Mouse (Mus musculus) kidney, adult 2 months (tissue): ENCODE data around the gene Mapk8ip2. TPM values are rescaled to one million over a fixed set of nuclear protein-coding genes. Genes with fewer than 3 reads are reported as not detected.

Source experiments
- DNase-seq: peaks from one replicate; pipeline ENCODE4 v3.0.0; 2021
- H3K27ac ChIP-seq: fragments of 200-500 bp; 2 replicates; pipeline ENCODE4 v1.5.1; 2012; ENCODE audit warnings: low read depth, low read length, control low read depth, inconsistent platforms; ENCODE audit not compliant: insufficient read depth
- H3K27me3 ChIP-seq: fragments of 200-500 bp; replicated peaks from 2 replicates; pipeline ENCODE4 v1.6.1; 2012; ENCODE audit warnings: mild to moderate bottlenecking, moderate library complexity, low read length, inconsistent platforms; ENCODE audit not compliant: control insufficient read depth, insufficient read depth
- H3K36me3 ChIP-seq: fragments of 200-500 bp; 2 replicates; pipeline ENCODE4 v1.6.1; 2012; ENCODE audit warnings: mild to moderate bottlenecking, moderate library complexity, low read length, inconsistent platforms; ENCODE audit not compliant: control insufficient read depth, insufficient read depth
- H3K4me1 ChIP-seq: fragments of 200-500 bp; 2 replicates; pipeline ENCODE4 v1.6.1; 2011; ENCODE audit warnings: low read length; ENCODE audit not compliant: control insufficient read depth, insufficient read depth
- H3K4me3 ChIP-seq: fragments of 200-500 bp; 2 replicates; pipeline ENCODE4 v1.5.1; 2011; ENCODE audit warnings: mild to moderate bottlenecking, low read depth, low read length, control low read depth; ENCODE audit not compliant: insufficient read depth
- CTCF ChIP-seq: fragments of 200-500 bp; conservative IDR thresholded peaks from 2 replicates; pipeline ENCODE4 v1.5.1; 2011; ENCODE audit warnings: low read depth, mild to moderate bottlenecking, control low read depth, low read length, moderate library complexity, mixed read lengths; ENCODE audit not compliant: insufficient read depth, insufficient read length
- POLR2A ChIP-seq: fragments of 200-500 bp; IDR thresholded peaks from one replicate; pipeline ENCODE4 v1.6.1; 2011; ENCODE audit warnings: low read depth, low read length, control low read depth
- WGBS: fragments of 180-500 bp; shearing (Covaris S2); methylation state at CpG from one replicate; pipeline ENCODE4 v1.1.7; 2018; 5-methylcytosine and 5-hydroxymethylcytosine counted together
- polyA plus RNA-seq: library from polyadenylated mRNA; depleted of rRNA; stranded (reverse); fragments of >200 nt; gene quantifications from 2 replicates; pipeline ENCODE4 v1.2.3, GENCODE M21; 2012

Mapk8ip2 gene
- polyA plus RNA-seq, 1 experiment, result 0.59 TPM

- DNase-seq, result peak; percentile 45
- peak overlapping the region; percentile 60 for H3K4me3 ChIP-seq
- 6% methylated on average over 41 of the region's 41 CpGs for WGBS
- no peaks in the 10 kb centered on the region for H3K4me1 ChIP-seq
- no peaks in the 10 kb centered on the region for H3K36me3 ChIP-seq
- H3K27ac ChIP-seq, result peak overlapping the region; percentile 68
- no peak for TF ChIP-seq POLR2A
- TF ChIP-seq CTCF, result no peak
- no peaks in the 10 kb centered on the region; the same call in none of the 2 replicates for H3K27me3 ChIP-seq
Observed at GRCm38 (mm10) chr15:89498049-89498960, 44.6 kb downstream of the Mapk8ip2 start.

- no peaks in the 10 kb centered on the region; the same call in none of the 2 replicates for H3K27me3 ChIP-seq
- 3% methylated on average over 41 of the region's 72 CpGs for WGBS
- no peaks in the 10 kb centered on the region for H3K4me1 ChIP-seq
- peak within 1 kb of the TSS; percentile 68 for H3K27ac ChIP-seq
- no peak for DNase-seq
- no peak for TF ChIP-seq POLR2A
- no peak for TF ChIP-seq CTCF
- peak within 1 kb of the TSS; percentile 60 for H3K4me3 ChIP-seq
- H3K36me3 ChIP-seq, result no peaks in the 10 kb centered on the region
Observed at GRCm38 (mm10) chr15:89498961-89499688, 45.4 kb downstream of the Mapk8ip2 start, which contains the start of gene Shank3. TSS of gene Shank3 (plus strand) at chr15:89499623.

GRCm38 (mm10) chr15:89499784-89500220 lies 46.1 kb downstream of the Mapk8ip2 start:
- TF ChIP-seq POLR2A, result no peak
- TF ChIP-seq CTCF, result no peak
- no peaks in the 10 kb centered on the region for H3K4me1 ChIP-seq
- H3K27me3 ChIP-seq, result no peaks in the 10 kb centered on the region; the same call in none of the 2 replicates
- H3K27ac ChIP-seq, result no peak overlapping the region
- 2% methylated on average over 55 of the region's 60 CpGs for WGBS
- no peak for DNase-seq
- no peaks in the 10 kb centered on the region for H3K36me3 ChIP-seq
- H3K4me3 ChIP-seq, result peak overlapping the region; percentile 59

- DNase-seq, result no peak
- WGBS, result 6% methylated on average over 35 of the region's 35 CpGs
- no peaks in the 10 kb centered on the region for H3K36me3 ChIP-seq
- no peak for TF ChIP-seq POLR2A
- TF ChIP-seq CTCF, result no peak
- no peaks in the 10 kb centered on the region for H3K4me1 ChIP-seq
- peak overlapping the region; percentile 59 for H3K4me3 ChIP-seq
- H3K27me3 ChIP-seq, result no peaks in the 10 kb centered on the region; the same call in none of the 2 replicates
- no peak overlapping the region for H3K27ac ChIP-seq
Observed at GRCm38 (mm10) chr15:89500221-89500791, 46.6 kb downstream of the Mapk8ip2 start.

- DNase-seq, result no peak
- H3K36me3 ChIP-seq, result no peaks in the 10 kb centered on the region
- no peaks in the 10 kb centered on the region; the same call in none of the 2 replicates for H3K27me3 ChIP-seq
- no peak overlapping the region for H3K4me3 ChIP-seq
- 86% methylated on average over 3 of the region's 3 CpGs for WGBS
- no peaks in the 10 kb centered on the region for H3K4me1 ChIP-seq
- TF ChIP-seq POLR2A, result no peak
- no peak for TF ChIP-seq CTCF
- no peak overlapping the region for H3K27ac ChIP-seq
Observed at GRCm38 (mm10) chr15:89501321-89501720, 47.6 kb downstream of the Mapk8ip2 start.

GRCm38 (mm10) chr15:89504838-89505237 lies 51.1 kb downstream of the Mapk8ip2 start:
- Histone ChIP-seq H3K4me1 (no peaks in the 10 kb centered on the region), H3K27me3 (no peaks in the 10 kb centered on the region), H3K4me3 (no peak overlapping the region), H3K36me3 (no peaks in the 10 kb centered on the region), H3K27ac (no peak overlapping the region)
- WGBS, result 90% methylated on average over 9 of the region's 9 CpGs
- DNase-seq, result no peak
- TF ChIP-seq POLR2A (no peak), CTCF (no peak)
